Mouse (Mus musculus) embryonic facial prominence, embryonic 13.5 days (tissue): Measurements from ENCODE around the gene Gm10295. TPM values are rescaled to one million over a fixed set of nuclear protein-coding genes. Genes with fewer than 3 reads are reported as not detected.

Experiments used
- ATAC-seq: fragments of 200-750 bp; cut with Nextera tagmentation; 2 replicates; pipeline ENCODE4 v1.8.0; 2017; ENCODE audit warnings: low read depth; ENCODE audit not compliant: insufficient number of reproducible peaks, insufficient read depth, low FRiP score, low TSS enrichment
- H3K27ac ChIP-seq: fragments of 300-500 bp; sonication (generic); 2 replicates; pipeline ENCODE4 v1.5.1; 2015; ENCODE audit warnings: moderate library complexity, mild to moderate bottlenecking, inconsistent platforms
- H3K27me3 ChIP-seq: fragments of 300-500 bp; sonication (generic); 2 replicates; pipeline ENCODE4 v1.6.1; 2015; ENCODE audit warnings: mild to moderate bottlenecking, inconsistent platforms
- H3K36me3 ChIP-seq: fragments of 300-500 bp; sonication (generic); 2 replicates; pipeline ENCODE4 v1.6.1; 2015; ENCODE audit warnings: mild to moderate bottlenecking, inconsistent platforms
- H3K4me1 ChIP-seq: fragments of 300-500 bp; sonication (generic); 2 replicates; pipeline ENCODE4 v1.6.1; 2015; ENCODE audit warnings: inconsistent platforms
- H3K4me2 ChIP-seq: fragments of 300-500 bp; sonication (generic); 2 replicates; pipeline ENCODE4 v1.6.1; 2015; ENCODE audit warnings: moderate library complexity, mild to moderate bottlenecking, inconsistent platforms
- H3K4me3 ChIP-seq: fragments of 300-500 bp; sonication (generic); 2 replicates; pipeline ENCODE4 v1.5.1; 2015; ENCODE audit warnings: mild to moderate bottlenecking, inconsistent platforms
- H3K9ac ChIP-seq: fragments of 300-500 bp; sonication (generic); 2 replicates; pipeline ENCODE4 v1.6.1; 2015; ENCODE audit warnings: mild to moderate bottlenecking, inconsistent platforms
- H3K9me3 ChIP-seq: fragments of 300-500 bp; sonication (generic); 2 replicates; pipeline ENCODE4 v1.6.1; 2016; ENCODE audit warnings: inconsistent platforms
- WGBS: fragments of 180-500 bp; shearing (Covaris S2); methylation state at CpG from one replicate; pipeline ENCODE4 v1.1.7; 2015; ENCODE audit warnings: mixed read lengths; 5-methylcytosine and 5-hydroxymethylcytosine counted together
- polyA plus RNA-seq: library from polyadenylated mRNA; unstranded; fragments of >200 nt; fragmentation: Nextera tagmentation; extraction: Ambion mirVana; gene quantifications from 2 replicates; pipeline ENCODE4 v1.2.1, GENCODE M21; 2015

The Gm10295 gene
- not detected in 2 replicates for polyA plus RNA-seq

GRCm38 (mm10) chr7:71351364-71351763 is at the start of gene Gm10295:
Gene Gm10295 (minus strand): TSS chr7:71351485.
- ATAC-seq, result no peak
- Histone ChIP-seq H3K9me3 (no peaks in the 10 kb centered on the region), H3K4me3 (no peak within 1 kb of the TSS), H3K36me3 (no peaks in the 10 kb centered on the region), H3K4me2 (no peak within 1 kb of the TSS), H3K27ac (no peak within 1 kb of the TSS), H3K27me3 (peaks cover 5% of the 10 kb centered on the region), H3K4me1 (no peaks in the 10 kb centered on the region), H3K9ac (no peak within 1 kb of the TSS)
- WGBS, result 30% methylated on average over 11 of the region's 11 CpGs

- WGBS, result 85% methylated on average over 2 of the region's 2 CpGs
- H3K9ac ChIP-seq, result no peak overlapping the region
- no peaks in the 10 kb centered on the region for H3K4me1 ChIP-seq
- H3K36me3 ChIP-seq, result no peaks in the 10 kb centered on the region
- H3K9me3 ChIP-seq, result no peaks in the 10 kb centered on the region
- H3K27ac ChIP-seq, result no peak overlapping the region
- H3K4me2 ChIP-seq, result no peak overlapping the region
- ATAC-seq, result no peak
- no peak overlapping the region for H3K4me3 ChIP-seq
- H3K27me3 ChIP-seq, result no peaks in the 10 kb centered on the region
These were observed 49.7 kb upstream of the Gm10295 start for GRCm38 (mm10) chr7:71401032-71401431.

DNA sequence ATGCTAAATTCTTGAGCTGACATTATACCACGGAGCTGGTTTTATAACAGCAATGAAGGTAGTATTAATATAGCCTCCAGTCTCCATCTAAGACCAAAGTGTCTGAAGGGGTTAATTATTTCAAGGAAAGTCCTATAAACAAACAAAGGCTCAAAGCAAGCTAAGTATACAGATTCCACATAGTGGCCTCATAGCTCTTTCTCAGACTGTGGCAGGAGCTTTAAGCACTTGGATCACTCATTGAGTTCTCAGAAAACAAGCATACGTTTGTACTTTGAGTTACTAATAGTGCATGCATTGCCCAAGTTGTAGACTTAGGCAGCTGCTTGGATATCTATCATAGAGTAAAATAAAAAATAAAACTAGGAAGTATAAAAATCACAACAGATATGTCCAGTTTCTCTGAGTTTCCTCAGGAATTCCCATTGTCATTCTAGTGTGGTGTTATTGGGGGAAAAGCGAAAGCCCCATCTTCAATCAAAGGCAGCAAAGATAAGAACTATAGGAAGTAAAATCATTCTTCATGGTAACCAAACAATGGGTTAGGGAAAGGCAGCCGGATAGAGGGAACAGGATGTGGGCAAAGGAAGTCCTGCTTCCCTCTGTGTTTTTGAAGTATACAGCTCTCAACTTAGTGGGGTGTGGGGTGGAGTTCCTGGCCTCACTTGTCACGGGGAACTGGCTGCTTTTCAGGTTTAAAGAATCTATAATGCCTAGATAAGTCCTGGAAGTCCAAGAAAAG is 48.8 kb upstream of the Gm10295 start:
- no peaks in the 10 kb centered on the region for H3K36me3 ChIP-seq
- no peak overlapping the region for H3K27ac ChIP-seq
- H3K4me1 ChIP-seq, result no peaks in the 10 kb centered on the region
- no peaks in the 10 kb centered on the region for H3K27me3 ChIP-seq
- no peak overlapping the region for H3K4me3 ChIP-seq
- H3K9ac ChIP-seq, result no peak overlapping the region
- no peak for ATAC-seq
- no peaks in the 10 kb centered on the region for H3K9me3 ChIP-seq
- H3K4me2 ChIP-seq, result no peak overlapping the region
- 70% methylated on average over 5 of the region's 5 CpGs for WGBS

GRCm38 (mm10) chr7:71398959-71399756 is 47.9 kb upstream of the Gm10295 start:
- no peaks in the 10 kb centered on the region for H3K36me3 ChIP-seq
- no peak for ATAC-seq
- WGBS, result 84% methylated on average over 10 of the region's 10 CpGs
- H3K4me3 ChIP-seq, result no peak overlapping the region
- H3K4me1 ChIP-seq, result no peaks in the 10 kb centered on the region
- H3K9me3 ChIP-seq, result no peaks in the 10 kb centered on the region
- H3K9ac ChIP-seq, result no peak overlapping the region
- H3K27me3 ChIP-seq, result no peaks in the 10 kb centered on the region
- no peak overlapping the region for H3K27ac ChIP-seq
- H3K4me2 ChIP-seq, result no peak overlapping the region

GRCm38 (mm10) chr7:71398389-71398788 is 47.1 kb upstream of the Gm10295 start:
- no peak overlapping the region for H3K9ac ChIP-seq
- ATAC-seq, result no peak
- H3K4me2 ChIP-seq, result no peak overlapping the region
- H3K27me3 ChIP-seq, result no peaks in the 10 kb centered on the region
- WGBS, result 79% methylated on average over 1 of the region's 1 CpGs
- H3K4me3 ChIP-seq, result no peak overlapping the region
- H3K36me3 ChIP-seq, result no peaks in the 10 kb centered on the region
- H3K27ac ChIP-seq, result no peak overlapping the region
- no peaks in the 10 kb centered on the region for H3K9me3 ChIP-seq
- no peaks in the 10 kb centered on the region for H3K4me1 ChIP-seq

GRCm38 (mm10) chr7:71392795-71393341 is 41.6 kb upstream of the Gm10295 start:
- H3K27me3 ChIP-seq, result no peaks in the 10 kb centered on the region
- H3K9ac ChIP-seq, result no peak overlapping the region
- WGBS, result 68% methylated on average over 4 of the region's 4 CpGs
- no peaks in the 10 kb centered on the region for H3K4me1 ChIP-seq
- H3K27ac ChIP-seq, result no peak overlapping the region
- H3K36me3 ChIP-seq, result no peaks in the 10 kb centered on the region
- no peak for ATAC-seq
- H3K4me3 ChIP-seq, result no peak overlapping the region
- H3K9me3 ChIP-seq, result no peaks in the 10 kb centered on the region
- no peak overlapping the region for H3K4me2 ChIP-seq

GRCm38 (mm10) chr7:71391333-71391732 is 40.0 kb upstream of the Gm10295 start:
- 74% methylated on average over 5 of the region's 5 CpGs for WGBS
- H3K27me3 ChIP-seq, result no peaks in the 10 kb centered on the region
- no peaks in the 10 kb centered on the region for H3K4me1 ChIP-seq
- H3K9me3 ChIP-seq, result no peaks in the 10 kb centered on the region
- H3K27ac ChIP-seq, result no peak overlapping the region
- no peak overlapping the region for H3K4me3 ChIP-seq
- H3K4me2 ChIP-seq, result no peak overlapping the region
- H3K9ac ChIP-seq, result no peak overlapping the region
- no peak for ATAC-seq
- H3K36me3 ChIP-seq, result no peaks in the 10 kb centered on the region

DNA sequence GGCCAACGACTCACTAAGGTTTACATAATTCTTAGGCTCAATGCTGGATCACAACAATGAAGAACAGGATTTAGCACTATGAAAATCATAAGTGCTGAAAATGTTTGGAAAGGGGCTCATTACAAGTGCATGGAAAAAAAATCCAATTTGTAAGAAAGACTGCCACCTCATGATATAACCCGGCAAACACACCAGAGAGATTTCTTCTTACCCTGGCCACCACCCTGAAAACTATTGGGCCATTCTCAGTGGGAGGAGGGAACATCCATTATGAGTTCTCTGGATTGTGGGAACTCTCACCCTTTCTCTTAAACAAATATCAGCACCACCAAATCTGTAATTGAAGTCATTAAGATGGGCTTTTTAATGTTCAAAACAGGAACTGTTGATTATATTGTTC is 39.0 kb upstream of the Gm10295 start:
- Histone ChIP-seq H3K27me3 (no peaks in the 10 kb centered on the region), H3K9me3 (no peaks in the 10 kb centered on the region), H3K4me3 (no peak overlapping the region), H3K27ac (no peak overlapping the region), H3K9ac (no peak overlapping the region), H3K4me1 (0 out of 2 replicates have a peak, but pooled peaks cover 3% of the 10 kb centered on the region), H3K4me2 (no peak overlapping the region), H3K36me3 (no peaks in the 10 kb centered on the region)
- 83% methylated on average over 2 of the region's 2 CpGs for WGBS
- ATAC-seq, result no peak

DNA sequence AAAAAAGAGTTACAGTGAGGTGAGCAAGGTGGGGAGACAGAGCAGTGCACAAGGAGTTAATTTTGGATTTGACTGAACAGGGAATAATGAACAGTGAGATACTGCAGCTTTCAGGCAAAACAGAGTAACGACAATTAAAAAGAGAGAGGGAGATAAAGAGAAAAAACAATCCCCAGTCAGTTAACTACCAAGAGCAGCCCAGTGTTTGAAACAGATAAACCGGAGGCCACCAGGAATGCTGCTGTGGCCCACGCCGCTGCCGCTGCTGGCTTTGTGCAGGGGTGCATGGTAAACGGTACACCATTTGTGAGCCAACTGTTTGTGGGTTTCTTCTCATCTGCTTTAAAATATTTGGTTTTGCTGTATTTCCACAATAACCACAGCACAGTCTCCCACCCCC is 34.8 kb upstream of the Gm10295 start:
- Histone ChIP-seq H3K27ac (no peak overlapping the region), H3K9ac (no peak overlapping the region), H3K4me2 (no peak overlapping the region), H3K36me3 (no peaks in the 10 kb centered on the region), H3K4me3 (no peak overlapping the region), H3K27me3 (peaks cover 14% of the 10 kb centered on the region), H3K9me3 (no peaks in the 10 kb centered on the region), H3K4me1 (peaks cover 23% of the 10 kb centered on the region; the same call in 1 of the 2 replicates)
- no peak for ATAC-seq
- 18% methylated on average over 6 of the region's 6 CpGs for WGBS

- Histone ChIP-seq H3K9me3 (no peaks in the 10 kb centered on the region), H3K27ac (no peak overlapping the region), H3K4me3 (no peak overlapping the region), H3K27me3 (peaks cover 19% of the 10 kb centered on the region), H3K4me2 (no peak overlapping the region), H3K9ac (no peak overlapping the region), H3K4me1 (peaks cover 29% of the 10 kb centered on the region), H3K36me3 (no peaks in the 10 kb centered on the region)
- whole genome bisulfite sequencing, result 51% methylated on average over 7 of the region's 7 CpGs
- no peak for ATAC-seq
These were observed 33.6 kb upstream of the Gm10295 start for GRCm38 (mm10) chr7:71384921-71385320.

DNA sequence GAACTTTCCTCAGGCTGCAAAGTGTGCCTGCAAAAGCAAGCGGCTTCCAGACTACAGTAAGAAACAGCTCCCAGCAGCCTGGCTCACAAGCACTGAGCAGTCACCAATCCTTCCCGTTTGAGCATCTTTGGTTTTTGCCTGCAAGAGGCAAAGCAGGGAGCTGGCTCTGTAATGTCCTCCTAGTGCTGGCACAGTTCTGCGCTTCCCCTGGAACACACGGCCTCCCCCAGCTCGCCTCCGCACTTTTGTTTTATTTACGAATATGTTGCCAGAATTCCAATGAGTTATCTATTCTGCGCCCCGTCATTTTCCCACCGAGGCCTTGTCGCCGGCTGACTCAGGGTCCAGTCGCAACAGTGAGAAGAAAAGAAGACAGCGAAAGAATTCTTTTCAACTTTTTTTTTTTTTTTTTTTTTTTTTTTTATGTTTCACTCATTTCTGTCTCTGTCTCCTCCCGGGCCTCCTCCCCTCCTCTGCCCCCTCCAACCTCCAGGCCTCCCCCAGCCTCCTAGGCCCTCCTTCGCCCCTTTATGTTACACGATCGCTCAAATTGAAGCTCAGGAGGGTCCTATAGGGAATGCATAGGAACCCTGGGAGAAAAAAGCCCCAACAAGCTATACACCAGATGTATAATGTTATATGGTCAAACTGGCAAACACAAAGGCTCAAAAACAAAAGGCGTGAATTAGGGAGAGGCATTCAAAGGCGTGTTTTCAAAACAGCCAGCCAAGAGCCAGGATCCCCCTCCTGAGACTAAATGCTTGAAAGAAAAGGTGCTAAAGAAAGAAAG is 32.3 kb upstream of the Gm10295 start:
- Histone ChIP-seq H3K27me3 (peaks cover 19% of the 10 kb centered on the region), H3K36me3 (no peaks in the 10 kb centered on the region), H3K27ac (0 out of 2 replicates have a peak overlapping the region, but pooled peaks have one; percentile 57), H3K4me2 (peak overlapping the region; percentile 45), H3K9ac (0 out of 2 replicates have a peak overlapping the region, but pooled peaks have one; percentile 27), H3K9me3 (no peaks in the 10 kb centered on the region), H3K4me1 (peaks cover 29% of the 10 kb centered on the region), H3K4me3 (no peak overlapping the region)
- ATAC-seq, result no peak
- 23% methylated on average over 20 of the region's 20 CpGs for WGBS
